Mouse (Mus musculus) fat pad, adult 2 months (tissue): ENCODE data around the gene Olfr995.

Source experiments
- DNase-seq: peaks from one replicate; pipeline ENCODE4 v3.0.0-alpha.2; 2011; ENCODE audit warnings: low read depth, low spot score; ENCODE audit errors: extremely low read depth

Olfr995 gene

DNA sequence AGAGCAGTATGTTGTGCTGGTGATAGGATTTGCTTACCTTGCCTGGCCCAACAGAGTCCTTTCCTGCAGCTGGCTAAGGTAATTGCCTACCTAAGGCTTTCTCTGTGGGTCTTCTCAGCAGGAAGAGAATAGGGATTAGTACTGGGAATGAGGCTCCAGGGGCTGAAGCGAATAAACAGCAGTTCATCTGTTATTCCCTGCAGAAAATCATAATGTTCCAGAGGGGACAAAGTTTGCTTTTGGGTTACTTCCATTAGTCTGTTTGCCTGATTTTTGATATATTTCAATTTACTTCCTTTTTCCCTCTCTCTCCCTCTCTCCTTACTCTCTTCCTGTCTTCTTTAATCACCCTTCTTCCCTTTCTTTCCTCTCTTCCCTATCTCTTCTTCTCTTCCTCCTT, at the start of gene Olfr995:
TSS of gene Olfr995 (minus strand) at position 101 of the 400 bp plus-strand sequence.
- DNase-seq: no peak

- DNase-seq: no peak
Measured at GRCm38 (mm10) chr2:85490396-85490795, 47.0 kb upstream of the Olfr995 start.

DNA sequence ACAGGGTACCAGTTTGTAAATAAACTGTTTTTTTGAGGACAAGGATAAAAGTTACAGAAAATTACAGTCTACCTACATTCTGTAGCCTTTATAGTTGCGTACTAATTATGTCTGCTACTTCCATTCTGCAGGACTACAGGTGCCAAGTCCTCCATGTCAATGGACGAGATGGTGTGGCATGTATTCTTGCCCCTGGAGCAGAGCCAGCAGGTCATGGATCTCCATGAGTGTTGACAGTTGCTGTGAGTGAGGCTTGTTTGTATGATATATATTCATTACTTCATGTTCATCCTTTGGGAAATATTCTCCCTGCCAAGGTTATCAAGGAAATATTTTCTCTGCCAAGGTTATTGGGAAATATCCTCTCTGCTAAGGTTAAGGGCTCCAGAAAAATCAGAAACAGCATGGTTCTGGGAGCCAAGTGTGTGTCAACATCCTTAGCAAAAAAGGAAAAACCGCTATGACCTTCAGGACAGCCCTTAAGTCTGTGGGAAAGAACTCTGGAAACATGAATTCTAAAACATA, 23.4 kb upstream of the Olfr995 start:
- DNase-seq: peak; percentile 85

DNA sequence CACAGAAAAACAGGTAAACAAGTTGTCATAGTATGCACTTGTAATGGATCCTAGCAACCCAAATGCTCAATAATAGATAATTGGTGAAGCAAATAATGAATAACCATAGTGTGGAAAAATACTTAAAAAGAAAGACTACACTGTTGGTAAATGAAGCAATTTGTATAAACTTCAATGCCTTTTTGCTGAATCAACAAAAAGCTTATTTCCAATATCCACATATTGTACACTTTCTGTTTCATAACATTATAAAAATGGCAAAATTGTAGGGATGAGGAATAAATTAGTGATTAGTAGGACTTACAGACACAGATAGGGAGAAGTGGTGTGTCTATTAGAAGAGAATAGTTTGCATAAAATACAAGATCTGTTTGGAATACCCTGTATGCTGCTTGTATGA, 893 bp downstream of the Olfr995 start:
- no peak for DNase-seq

DNA sequence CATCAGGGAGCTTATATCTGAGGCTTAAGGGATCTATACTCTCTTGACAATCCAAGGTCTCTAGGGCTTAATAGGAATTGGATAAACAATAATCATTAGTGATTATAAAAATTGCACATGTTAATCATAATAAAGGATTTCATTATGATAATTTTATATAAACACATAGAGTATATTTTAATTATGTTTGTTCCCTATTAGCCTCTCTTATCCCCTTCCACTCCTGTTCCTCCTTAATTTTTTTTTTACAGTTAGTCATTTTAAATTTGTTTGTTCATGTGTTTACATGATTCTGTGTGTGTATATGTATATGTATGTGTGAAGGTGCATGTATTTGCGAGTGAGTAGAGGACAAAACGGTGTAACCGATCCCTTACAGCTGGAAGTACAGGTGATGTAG, 7.1 kb downstream of the Olfr995 start, which contains the start of gene Olfr994:
TSS of gene Olfr994 (minus strand) at position 101 of the 400 bp plus-strand sequence.
- no peak for DNase-seq

DNA sequence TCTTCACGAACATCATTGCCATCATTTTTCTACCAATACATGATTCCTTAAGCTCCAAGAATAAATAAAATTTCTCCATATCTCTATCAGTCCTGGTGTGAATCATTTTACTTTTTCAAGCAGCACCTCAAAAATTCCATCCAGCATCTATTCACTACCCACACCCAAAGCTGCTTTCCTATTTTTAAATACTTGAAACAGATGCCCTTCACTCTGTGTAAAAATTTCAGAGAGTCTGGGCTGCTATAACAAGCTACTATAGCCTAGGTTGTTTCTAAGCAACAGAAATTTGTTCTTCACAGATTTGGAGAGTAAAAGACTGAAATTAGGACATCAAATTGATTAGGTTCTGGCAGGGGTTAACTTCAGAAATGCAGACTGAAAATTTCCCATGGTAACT, 17.5 kb downstream of the Olfr995 start:
- DNase-seq: no peak

- DNase-seq: no peak
Measured at GRCm38 (mm10) chr2:85414777-85415176, 28.7 kb downstream of the Olfr995 start, which contains the start of gene Olfr993. Olfr993 (minus strand) TSS chr2:85414877.

GRCm38 (mm10) chr2:85409369-85409768, 34.1 kb downstream of the Olfr995 start, which contains the start of gene Olfr992:
Olfr992 (minus strand) TSS chr2:85409469.
- no peak for DNase-seq
